Mouse (Mus musculus) ES-CJ7 (cell line): ENCODE data around the gene Mamstr.
"Not testable (repeated sequence)": the region's sequence is repeated elsewhere in the genome, so short reads cannot be mapped to it uniquely, and the experiment has no call there.

Experiments
- DNase-seq: peaks from one replicate; pipeline ENCODE4 v3.0.0; 2011; ENCODE audit warnings: low read depth, low spot score

Mamstr gene

GRCm38 (mm10) chr7:45650484-45650883 lies 10.7 kb downstream of the Mamstr start:
- DNase-seq: not testable (repeated sequence)

GRCm38 (mm10) chr7:45654424-45655047 lies 14.8 kb downstream of the Mamstr start:
- DNase-seq: peak; percentile 48

- DNase-seq: no peak
These were observed 21.1 kb downstream of the Mamstr start for GRCm38 (mm10) chr7:45660746-45661478.

- not testable (repeated sequence) for DNase-seq
These were observed 21.9 kb downstream of the Mamstr start for GRCm38 (mm10) chr7:45661702-45662101.

- no peak for DNase-seq
These were observed 25.7 kb downstream of the Mamstr start for GRCm38 (mm10) chr7:45665303-45666138.

- no peak for DNase-seq
These were observed 26.4 kb downstream of the Mamstr start, which contains the start of gene Fut2 for GRCm38 (mm10) chr7:45666161-45666560. Gene Fut2, minus strand, starts transcription at chr7:45666394.

GRCm38 (mm10) chr7:45667761-45668160 lies 28.0 kb downstream of the Mamstr start:
- DNase-seq: no peak

- peak; percentile 61 for DNase-seq
These were observed 29.1 kb downstream of the Mamstr start for GRCm38 (mm10) chr7:45668921-45669320.

- DNase-seq: no peak
These were observed 38.0 kb downstream of the Mamstr start for GRCm38 (mm10) chr7:45677627-45678295.

- no peak for DNase-seq
These were observed 38.7 kb downstream of the Mamstr start for GRCm38 (mm10) chr7:45678513-45678912.

- DNase-seq: no peak
These were observed 40.3 kb downstream of the Mamstr start for GRCm38 (mm10) chr7:45679966-45680621.

GRCm38 (mm10) chr7:45681046-45681736 lies 41.4 kb downstream of the Mamstr start:
- DNase-seq: no peak

GRCm38 (mm10) chr7:45682144-45683126 lies 42.7 kb downstream of the Mamstr start:
- DNase-seq: peak; percentile 92

GRCm38 (mm10) chr7:45683396-45684050 lies 43.7 kb downstream of the Mamstr start, which contains the start of gene Ntn5:
Gene Ntn5, plus strand, starts transcription at chr7:45684022.
- DNase-seq: no peak

- DNase-seq: no peak
These were observed 46.0 kb downstream of the Mamstr start for GRCm38 (mm10) chr7:45685811-45686210.

- no peak for DNase-seq
These were observed 47.1 kb downstream of the Mamstr start for GRCm38 (mm10) chr7:45686841-45687240.

- DNase-seq: no peak
These were observed 49.3 kb downstream of the Mamstr start for GRCm38 (mm10) chr7:45689099-45689498.

GRCm38 (mm10) chr7:45689800-45690199 lies 50.0 kb downstream of the Mamstr start:
- DNase-seq: no peak

GRCm38 (mm10) chr7:45692364-45692763 lies 52.6 kb downstream of the Mamstr start:
- no peak for DNase-seq
